Mouse (Mus musculus) CH12.LX (cell line): Measurements from ENCODE around the gene Coasy. TPM values are rescaled to one million over a fixed set of nuclear protein-coding genes. Genes with fewer than 3 reads are reported as not detected.

Experiments used
- DNase-seq: peaks from one replicate; pipeline ENCODE4 v3.0.0-alpha.2; 2013; ENCODE audit errors: extremely low read depth
- H3K27ac ChIP-seq: 2 replicates; pipeline ENCODE4 v1.5.1; 2012; ENCODE audit warnings: low read depth, mild to moderate bottlenecking, control low read depth, moderate library complexity; ENCODE audit not compliant: insufficient read depth
- H3K27me3 ChIP-seq: replicated peaks from 2 replicates; pipeline ENCODE3; 2012; ENCODE audit warnings: inconsistent platforms
- H3K36me3 ChIP-seq, 2 experiments: replicated peaks in 1 of 2; 2 replicates each; pipeline versions ENCODE3 to v1.6.1; 2012; ENCODE audit warnings: inconsistent platforms in 1 of 2, low read length in 1 of 2, mild to moderate bottlenecking in 1 of 2, mixed read lengths in 1 of 2, moderate library complexity in 1 of 2; ENCODE audit not compliant: control insufficient read depth in 1 of 2, insufficient read depth in 1 of 2
- H3K4me1 ChIP-seq, 2 experiments: 2 replicates each; pipeline ENCODE4 v1.6.1; 2012; ENCODE audit warnings: inconsistent platforms in 1 of 2, moderate library complexity in 1 of 2; ENCODE audit not compliant: insufficient read depth in 2 of 2, control insufficient read depth in 1 of 2
- H3K4me2 ChIP-seq: 2 replicates; pipeline ENCODE4 v1.6.1; 2012; ENCODE audit warnings: low read depth, mild to moderate bottlenecking, control low read depth; ENCODE audit not compliant: poor library complexity, insufficient read depth, severe bottlenecking
- H3K4me3 ChIP-seq, 3 experiments: fragments of 150-350 bp in 1 of 3; sonication (generic) in 1 of 3; replicated peaks in 1 of 3; 2 replicates each; pipeline versions ENCODE3 to v1.5.1; 2011 to 2012; ENCODE audit warnings: low read depth in 2 of 3, low read length in 2 of 3, mild to moderate bottlenecking in 2 of 3, moderate library complexity in 2 of 3, control low read depth in 1 of 3, improper control_type of control experiment in 1 of 3, inconsistent platforms in 1 of 3, mixed read lengths in 1 of 3; ENCODE audit not compliant: poor library complexity in 1 of 3
- H3K79me2 ChIP-seq: replicated peaks from 2 replicates; pipeline ENCODE4 v1.6.1; 2012; ENCODE audit warnings: mild to moderate bottlenecking, moderate library complexity; ENCODE audit not compliant: control insufficient read depth, poor library complexity, insufficient read depth, severe bottlenecking; ENCODE audit errors: extremely low read depth
- H3K9ac ChIP-seq: 2 replicates; pipeline ENCODE4 v1.6.1; 2012; ENCODE audit warnings: low read depth, mild to moderate bottlenecking, control low read depth, moderate library complexity; ENCODE audit not compliant: insufficient read depth
- H3K9me3 ChIP-seq: replicated peaks from 2 replicates; pipeline ENCODE3; 2012; ENCODE audit warnings: low read length, inconsistent platforms, mixed read lengths
- BHLHE40 ChIP-seq: IDR thresholded peaks from 2 replicates; pipeline ENCODE4 v1.6.1; 2011; ENCODE audit warnings: mild to moderate bottlenecking, low read depth, low read length, improper control_type of control experiment
- CHD1 ChIP-seq: IDR thresholded peaks from 2 replicates; pipeline ENCODE4 v1.6.1; 2012; ENCODE audit warnings: low read depth, low read length, improper control_type of control experiment, inconsistent platforms
- CHD2 ChIP-seq: IDR thresholded peaks from 2 replicates; pipeline ENCODE4 v1.6.1; 2011; ENCODE audit warnings: low read length, improper control_type of control experiment
- CTCF ChIP-seq, 2 experiments: IDR thresholded peaks in 1 of 2; conservative IDR thresholded peaks in 1 of 2; 2 replicates each; pipeline ENCODE4 v1.5.1; 2011 to 2012; ENCODE audit warnings: low read depth in 2 of 2, low read length in 2 of 2, improper control_type of control experiment in 1 of 2, inconsistent platforms in 1 of 2, mild to moderate bottlenecking in 1 of 2, moderate library complexity in 1 of 2
- E2F4 ChIP-seq: IDR thresholded peaks from 2 replicates; pipeline ENCODE4 v1.6.1; 2011; ENCODE audit warnings: low read depth, low read length, improper control_type of control experiment; ENCODE audit not compliant: insufficient replicate concordance
- ELF1 ChIP-seq: IDR thresholded peaks from 2 replicates; pipeline ENCODE4 v1.6.1; 2014; ENCODE audit warnings: low read depth, mild to moderate bottlenecking, inconsistent platforms, low read length, improper control_type of control experiment
- EP300 ChIP-seq: IDR thresholded peaks from 2 replicates; pipeline ENCODE4 v1.6.1; 2011; ENCODE audit warnings: low read length, improper control_type of control experiment
- HCFC1 ChIP-seq: IDR thresholded peaks from 2 replicates; pipeline ENCODE4 v1.6.1; 2012; ENCODE audit warnings: low read depth, mild to moderate bottlenecking, inconsistent platforms, low read length, improper control_type of control experiment
- MAFK ChIP-seq: IDR thresholded peaks from 2 replicates; pipeline ENCODE4 v1.6.1; 2011; ENCODE audit warnings: low read length, improper control_type of control experiment; ENCODE audit not compliant: insufficient replicate concordance
- MAZ ChIP-seq: IDR thresholded peaks from 2 replicates; pipeline ENCODE4 v1.6.1; 2012; ENCODE audit warnings: low read depth, mild to moderate bottlenecking, inconsistent platforms, low read length, improper control_type of control experiment, moderate library complexity
- MEF2A ChIP-seq: IDR thresholded peaks from 2 replicates; pipeline ENCODE4 v1.6.1; 2014; ENCODE audit warnings: low read depth, mild to moderate bottlenecking, inconsistent platforms, low read length, improper control_type of control experiment, borderline replicate concordance
- MYC ChIP-seq: IDR thresholded peaks from 2 replicates; pipeline ENCODE4 v1.6.1; 2011; ENCODE audit warnings: low read depth, mild to moderate bottlenecking, improper control_type of control experiment, low read length
- NELFE ChIP-seq: IDR thresholded peaks from 2 replicates; pipeline ENCODE4 v1.6.1; 2011; ENCODE audit warnings: low read depth, low read length, improper control_type of control experiment
- NRF1 ChIP-seq: IDR thresholded peaks from 2 replicates; pipeline ENCODE4 v1.6.1; 2014; ENCODE audit warnings: low read depth, mild to moderate bottlenecking, inconsistent platforms, low read length, improper control_type of control experiment, moderate library complexity
- POLR2AphosphoS2 ChIP-seq: IDR thresholded peaks from 2 replicates; pipeline ENCODE4 v1.6.1; 2011; ENCODE audit warnings: low read depth, low read length, improper control_type of control experiment
- RAD21 ChIP-seq: IDR thresholded peaks from 2 replicates; pipeline ENCODE4 v1.6.1; 2011; ENCODE audit warnings: low read depth, mild to moderate bottlenecking, low read length, improper control_type of control experiment, moderate library complexity
- SIN3A ChIP-seq: IDR thresholded peaks from 2 replicates; pipeline ENCODE4 v1.6.1; 2012; ENCODE audit warnings: low read length, improper control_type of control experiment, inconsistent platforms
- TBP ChIP-seq: conservative IDR thresholded peaks from 2 replicates; pipeline ENCODE4 v1.6.1; 2011; ENCODE audit warnings: low read depth, low read length, improper control_type of control experiment
- USF1 ChIP-seq: IDR thresholded peaks from 2 replicates; pipeline ENCODE4 v1.6.1; 2014; ENCODE audit warnings: low read depth, mild to moderate bottlenecking, inconsistent platforms, low read length, improper control_type of control experiment
- USF2 ChIP-seq: conservative IDR thresholded peaks from 2 replicates; pipeline ENCODE4 v1.6.1; 2011; ENCODE audit warnings: low read depth, low read length, improper control_type of control experiment
- ZC3H11A ChIP-seq: IDR thresholded peaks from 2 replicates; pipeline ENCODE4 v1.6.1; 2012; ENCODE audit warnings: low read depth, mild to moderate bottlenecking, inconsistent platforms, low read length, improper control_type of control experiment
- ZMIZ1 ChIP-seq: IDR thresholded peaks from 2 replicates; pipeline ENCODE4 v1.6.1; 2012; ENCODE audit warnings: low read depth, mild to moderate bottlenecking, inconsistent platforms, low read length, improper control_type of control experiment
- ZNF384 ChIP-seq: IDR thresholded peaks from 2 replicates; pipeline ENCODE4 v1.6.1; 2012; ENCODE audit warnings: low read depth, low read length, improper control_type of control experiment, inconsistent platforms
- dilution Hi-C: fragments of 300-500 bp; cut with MboI; formaldehyde crosslinking; loops from 2 replicates; pipeline ENCODE4 v1.14.3; 2020; ENCODE audit warnings: low sequenced_read_pairs; ENCODE audit not compliant: extremely low pct_unique_long_range_greater_than_20kb, extremely low pct_ligation_motif_present
- in situ Hi-C: fragments of 300-500 bp; cut with MboI; formaldehyde crosslinking; loops from 3 replicates; pipeline ENCODE4 v1.14.3; 2019; ENCODE audit warnings: low sequenced_read_pairs, low pct_ligation_motif_present, low pct_unique_long_range_greater_than_20kb, mixed read lengths
- polyA plus RNA-seq: library from polyadenylated mRNA; unstranded; fragments of >175 nt; gene quantifications from 2 replicates; pipeline ENCODE4 v1.2.1, GENCODE M21; 2012; ENCODE audit warnings: low read depth; ENCODE audit not compliant: insufficient read length
- total RNA-seq, 2 experiments: library from RNA; depleted of rRNA; stranded (reverse); fragments of 300-350 nt in 1 of 2; fragments of >200 nt in 1 of 2; gene quantifications; 2 replicates each; pipeline ENCODE4 v1.2.3; 2012 to 2014

The Coasy gene
- total and polyA plus RNA-seq, 3 experiments, result 60.4 to 78.9 (median 63.4) TPM

- TF ChIP-seq CTCF (conservative IDR thresholded peaks at IDR 0.05 in 1 of 2, IDR thresholded peaks at IDR 0.05 in 1 of 2; ENCODE audit: low read depth in 2 of 2, low read length in 2 of 2) (no peak), HCFC1 (no peak), EP300 (no peak), USF2 (no peak), MEF2A (no peak), RAD21 (no peak), SIN3A (no peak)
- Histone ChIP-seq H3K4me2 (no peak overlapping the region), H3K27ac (no peak overlapping the region), H3K79me2 (no peaks in the 10 kb centered on the region), H3K27me3 (no peaks in the 10 kb centered on the region), H3K4me3 (no peak overlapping the region), H3K36me3 (peaks cover 77 to 91% of the 10 kb centered on the region in 2 experiments), H3K4me1 (peaks cover 0 to 4% of the 10 kb centered on the region in 2 experiments; a peak in 1 of 4 replicates), H3K9ac (no peak overlapping the region), H3K9me3 (no peaks in the 10 kb centered on the region)
- DNase-seq, result no peak
- in situ Hi-C loops, result no loop called here
- dilution Hi-C loops, result no loop called here
Measured at GRCm38 (mm10) chr11:101035328-101035695, 47.1 kb upstream of the Coasy start.

GRCm38 (mm10) chr11:101037795-101038194 lies 44.6 kb upstream of the Coasy start:
- Histone ChIP-seq H3K4me1 (no peaks in the 10 kb centered on the region), H3K27ac (no peak overlapping the region), H3K79me2 (no peaks in the 10 kb centered on the region), H3K4me3 (no peak overlapping the region), H3K36me3 (peaks cover 76 to 96% of the 10 kb centered on the region in 2 experiments), H3K4me2 (no peak overlapping the region), H3K9me3 (no peaks in the 10 kb centered on the region), H3K27me3 (no peaks in the 10 kb centered on the region), H3K9ac (no peak overlapping the region)
- no peak for DNase-seq
- dilution Hi-C loops (no loop called here), in situ Hi-C loops (no loop called here)
- TF ChIP-seq POLR2AphosphoS2 (no peak), NELFE (no peak), E2F4 (no peak), ELF1 (no peak), MEF2A (no peak), NRF1 (no peak), MAZ (no peak), BHLHE40 (no peak), USF1 (no peak), MYC (no peak), TBP (no peak), ZMIZ1 (no peak), CHD2 (no peak), USF2 (no peak), ZC3H11A (no peak), MAFK (no peak), ZNF384 (no peak), CHD1 (no peak), EP300 (no peak)
